Mouse (Mus musculus) heart, postnatal 0 days (tissue): ENCODE data around the gene Pcnx3.

ENCODE experiments used
- CTCF ChIP-seq: IDR thresholded peaks from 2 replicates; pipeline ENCODE4 v1.5.1; 2016; ENCODE audit warnings: antibody characterized with exemption, control low read depth, low read depth
- EP300 ChIP-seq: IDR thresholded peaks from 2 replicates; pipeline ENCODE4 v1.6.1; 2016; ENCODE audit warnings: antibody characterized with exemption, low read depth

- TF ChIP-seq CTCF: no peak
- TF ChIP-seq EP300: no peak
Observed at GRCm38 (mm10) chr19:5693801-5694200, 5.1 kb upstream of the Pcnx3 start.
